Mouse (Mus musculus) granulocyte monocyte progenitor cell, adult 5-6 weeks (primary cell): ENCODE measurements around the gene Abhd12b. TPM values are rescaled to one million over a fixed set of nuclear protein-coding genes. Genes with fewer than 3 reads are reported as not detected.
"Not testable (repeated sequence)": the region's sequence is repeated elsewhere in the genome, so short reads cannot be mapped to it uniquely, and the experiment has no call there.

Source experiments
- ATAC-seq: replicated peaks from 2 replicates; pipeline ENCODE4 v1.8.0; 2016; ENCODE audit warnings: mild to moderate bottlenecking, moderate TSS enrichment, inconsistent platforms; ENCODE audit not compliant: poor library complexity, severe bottlenecking
- total RNA-seq, 2 experiments: library from RNA; stranded (forward) in 1 of 2; stranded (reverse) in 1 of 2; fragments of 200-712, 200-1000 nt in 1 of 2; fragments of >200 nt in 1 of 2; fragmentation: Nextera tagmentation in 1 of 2; gene quantifications; 2 replicates each; pipeline ENCODE4 v1.2.3; 2014 to 2017

Gene Abhd12b
- total RNA-seq, 2 experiments from 2014 or later, result not detected

GRCm38 (mm10) chr12:70137095-70137494 lies 16.8 kb upstream of the Abhd12b start:
- ATAC-seq, result no peak

- no peak for ATAC-seq
Observed at GRCm38 (mm10) chr12:70137626-70138025, 16.3 kb upstream of the Abhd12b start.

DNA sequence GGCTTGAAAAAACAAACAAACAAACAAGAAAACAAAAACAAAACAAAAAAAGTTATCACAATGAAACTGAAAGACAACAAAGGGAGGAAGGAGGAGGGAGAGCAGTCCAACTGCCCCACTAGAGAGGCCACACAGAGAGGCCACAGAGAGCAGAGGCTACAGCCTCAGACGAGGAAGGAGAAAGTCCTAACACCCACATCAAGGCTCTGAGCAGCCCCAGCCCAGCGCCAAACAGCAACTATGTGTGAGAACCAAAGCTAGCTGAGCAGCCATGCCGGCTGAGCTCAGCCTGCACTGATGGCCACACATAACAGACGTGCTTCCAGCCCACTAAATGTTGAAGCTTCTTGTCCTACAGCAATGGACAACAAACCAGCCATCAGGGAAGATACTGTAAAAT lies 14.1 kb upstream of the Abhd12b start:
- ATAC-seq, result no peak

DNA sequence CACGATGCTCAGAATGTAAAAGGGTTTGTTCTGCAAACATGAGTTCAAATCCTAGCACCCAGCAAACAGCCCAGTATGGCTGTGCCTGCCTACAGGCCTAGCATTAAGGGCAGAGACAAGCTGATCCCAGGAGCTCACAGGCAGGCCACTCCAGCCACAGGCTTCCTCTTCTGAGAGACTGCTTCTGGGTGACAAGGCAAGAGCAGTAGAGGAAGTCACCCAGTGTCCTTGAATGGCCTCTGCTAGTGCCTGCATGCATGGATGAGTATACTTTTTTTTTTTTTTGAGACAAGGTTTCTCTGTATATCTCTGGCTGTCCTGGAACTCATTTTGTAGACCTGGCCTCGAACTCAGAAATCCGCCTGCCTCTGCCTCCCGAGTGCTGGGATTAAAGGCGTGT lies 13.4 kb upstream of the Abhd12b start:
- ATAC-seq, result peak; percentile 88

DNA sequence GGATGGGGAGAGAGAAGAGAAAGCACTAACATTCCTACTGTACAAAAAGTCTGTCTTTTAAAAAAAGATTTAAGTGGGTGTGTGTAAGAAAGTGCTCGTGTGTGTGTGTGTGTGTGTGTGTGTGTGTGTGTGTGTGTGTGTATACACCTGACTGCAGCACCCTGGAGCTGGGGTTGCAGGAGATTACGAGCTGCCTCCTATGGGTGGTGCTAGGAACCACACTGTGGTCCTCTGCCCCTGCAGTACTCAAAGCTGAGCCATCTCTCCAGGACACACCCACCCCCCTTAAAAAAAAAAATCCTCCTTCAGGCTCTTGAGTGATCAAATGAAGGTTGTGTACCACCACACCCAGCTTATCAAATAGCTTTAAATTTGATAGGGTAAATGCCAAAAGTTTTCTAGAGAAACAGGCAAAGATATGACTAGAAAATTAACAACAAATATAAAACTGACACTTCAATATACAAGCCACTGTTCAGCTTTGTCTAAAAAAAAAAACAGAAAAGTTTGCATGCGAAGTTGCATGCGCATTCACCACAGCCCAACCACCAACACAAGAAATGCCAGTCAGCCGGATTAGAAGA lies 12.9 kb upstream of the Abhd12b start:
- ATAC-seq, result no peak

- not testable (repeated sequence) for ATAC-seq
Observed at GRCm38 (mm10) chr12:70144106-70144587, 9.8 kb upstream of the Abhd12b start.

GRCm38 (mm10) chr12:70144637-70145448 lies 9.1 kb upstream of the Abhd12b start:
- peak; percentile 45 for ATAC-seq

DNA sequence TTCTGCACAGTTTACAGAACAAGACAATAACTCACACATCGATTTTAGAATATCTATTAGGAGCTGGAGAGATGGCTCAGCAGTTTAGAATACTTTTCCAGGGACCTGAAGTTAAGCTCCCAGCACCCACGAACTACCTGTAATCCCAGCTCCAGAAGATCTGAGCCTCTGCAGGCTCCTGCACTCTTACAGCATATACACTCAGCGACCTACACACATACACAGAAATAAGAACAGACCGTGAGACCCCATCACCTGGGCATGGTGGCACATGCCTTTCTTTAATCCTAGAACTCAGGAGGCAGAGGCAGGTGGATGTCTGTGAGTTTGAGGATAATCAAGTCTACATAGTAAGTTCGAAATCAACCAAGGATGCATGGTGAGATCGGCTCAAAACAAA lies 8.4 kb upstream of the Abhd12b start:
- ATAC-seq, result no peak

DNA sequence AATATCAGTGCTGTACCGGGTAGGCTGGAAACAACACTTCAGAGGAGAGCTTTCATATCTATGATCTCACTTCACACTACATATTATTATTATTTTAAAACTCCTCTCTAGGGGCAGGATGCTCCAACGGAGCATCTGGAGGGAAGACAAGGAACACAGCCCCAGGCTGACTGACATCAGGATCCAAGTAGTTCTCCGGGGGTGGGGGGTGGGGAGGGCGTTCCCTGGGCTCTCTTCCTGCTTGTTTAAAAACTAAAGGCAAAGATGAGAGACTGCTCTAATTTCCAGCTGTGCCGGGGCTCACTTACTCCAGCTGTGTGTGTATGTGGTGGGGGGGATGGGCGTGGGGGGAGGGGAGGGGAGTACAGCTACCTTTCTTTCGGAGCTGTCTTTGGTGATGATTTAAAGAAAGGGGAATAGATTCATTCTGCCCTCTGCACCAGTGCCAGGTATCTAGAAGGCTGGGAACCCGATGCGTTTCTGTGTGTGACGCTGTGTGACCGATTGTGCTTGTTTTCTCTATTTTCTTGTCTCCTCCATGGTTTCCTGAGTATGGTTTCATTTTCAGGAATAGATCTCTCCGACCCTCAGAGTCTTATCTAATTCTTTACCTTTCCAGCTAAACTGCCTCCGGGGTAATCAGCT lies 5.8 kb upstream of the Abhd12b start:
- no peak for ATAC-seq

DNA sequence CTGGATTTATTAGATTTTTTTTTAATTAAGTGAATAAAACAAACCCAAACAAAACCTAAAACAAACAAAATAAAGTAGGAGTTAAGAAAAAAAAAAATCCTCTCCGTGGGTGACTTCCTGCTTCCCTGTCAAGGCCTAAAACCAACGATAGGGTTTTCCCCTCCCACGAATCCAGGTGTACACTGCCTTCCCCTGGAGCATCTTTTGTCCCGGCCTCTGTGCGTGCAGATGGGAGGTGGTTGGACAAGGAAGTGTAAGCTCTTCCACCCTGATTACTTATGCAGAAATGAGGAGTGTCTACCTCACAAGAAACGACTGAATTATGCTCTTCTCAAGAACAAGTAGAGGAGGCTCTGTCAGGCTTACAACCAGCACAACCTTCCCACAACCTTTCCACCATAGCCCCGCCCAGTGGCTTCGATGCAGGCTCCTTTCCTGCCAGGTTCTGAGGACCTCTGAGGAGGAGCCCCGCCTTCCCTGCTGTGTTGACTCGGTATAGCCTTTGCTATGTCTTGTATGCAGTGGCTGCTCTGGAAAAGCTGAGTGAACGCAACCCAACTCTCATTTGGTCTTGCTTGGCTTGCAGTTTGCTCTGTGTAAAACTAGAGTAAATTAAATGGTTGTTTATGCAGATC lies 5.2 kb upstream of the Abhd12b start:
- ATAC-seq, result peak; percentile 26; the same call in 1 of the 2 replicates

- ATAC-seq, result 0 out of 2 replicates have a peak, but pooled peaks have one; percentile 12
Observed at GRCm38 (mm10) chr12:70156222-70156621, 2.3 kb downstream of the Abhd12b start.

DNA sequence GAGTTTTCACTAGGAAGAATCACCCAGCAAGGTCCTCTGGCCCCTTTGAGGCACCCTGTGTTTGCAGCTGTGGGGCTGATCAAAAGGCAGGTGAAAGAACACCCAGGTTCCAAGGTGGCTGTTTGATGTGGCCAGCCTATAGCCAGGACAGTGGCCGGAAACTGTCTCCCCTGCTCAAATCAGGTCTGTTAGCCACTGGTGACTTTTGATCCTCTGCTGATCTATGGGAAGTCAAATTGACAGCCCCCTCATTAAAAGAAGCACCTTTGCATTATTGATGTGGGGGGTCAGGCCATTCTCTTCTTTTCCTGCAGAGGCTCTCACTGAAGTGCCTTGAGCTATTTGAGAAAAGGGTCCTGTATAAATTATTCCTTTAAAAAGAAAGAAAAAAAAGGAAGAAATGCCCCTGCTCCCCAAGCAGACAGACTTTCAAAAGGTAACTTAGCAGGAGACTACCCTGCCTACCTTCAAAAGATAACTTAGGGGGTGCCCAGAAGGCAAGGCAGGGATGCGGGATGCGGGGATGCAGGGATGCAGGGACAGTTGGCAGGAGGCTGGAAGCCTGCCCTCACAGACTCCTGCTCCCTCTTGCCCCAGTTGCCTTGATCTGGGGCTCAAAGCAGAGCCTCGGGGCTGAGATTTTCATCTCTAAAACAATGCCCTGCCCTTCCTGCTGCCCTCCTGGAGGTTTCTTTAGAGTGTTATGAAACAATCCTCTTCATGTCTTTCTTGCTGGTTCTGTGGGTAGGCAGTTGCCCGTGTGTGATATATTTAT lies 3.5 kb downstream of the Abhd12b start:
- no peak for ATAC-seq

DNA sequence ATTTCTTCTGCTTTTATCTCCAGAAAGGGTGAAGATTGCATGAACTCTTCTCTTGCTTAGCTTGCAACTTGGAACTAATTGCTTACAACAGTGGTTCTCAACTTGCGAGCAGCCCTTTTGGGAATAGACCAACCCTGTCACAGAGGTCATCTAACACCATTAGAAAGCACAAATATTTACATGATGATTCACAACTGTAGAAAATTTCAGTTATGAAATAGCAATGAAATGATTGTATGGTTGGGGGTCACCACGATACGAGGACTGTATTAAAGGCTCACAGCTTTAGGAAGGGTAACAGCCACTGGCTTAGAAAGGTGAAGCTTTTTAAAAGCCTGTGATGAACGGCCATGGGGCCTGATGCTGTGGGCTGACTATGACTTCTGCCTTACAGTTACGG lies 7.1 kb downstream of the Abhd12b start:
- ATAC-seq, result no peak

DNA sequence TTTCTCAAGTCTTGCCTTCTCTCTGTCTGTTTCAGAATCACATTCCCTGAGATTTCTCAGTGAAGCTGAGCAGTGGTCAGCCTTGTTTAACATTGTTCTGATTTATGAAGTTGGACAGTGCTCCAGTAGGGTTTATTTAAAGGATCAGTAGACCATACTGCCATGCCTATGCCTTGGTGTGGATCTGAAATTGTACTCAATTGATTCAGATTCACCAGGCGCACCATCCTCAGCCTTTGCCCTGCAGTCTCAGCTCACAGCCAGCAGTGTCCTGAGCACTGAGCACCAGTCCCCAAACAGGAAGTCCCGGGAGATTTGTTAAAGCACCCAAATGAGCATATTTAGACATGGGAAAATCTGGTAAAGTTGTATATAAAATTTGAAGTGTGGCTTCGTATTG lies 10.8 kb downstream of the Abhd12b start:
- ATAC-seq, result no peak

DNA sequence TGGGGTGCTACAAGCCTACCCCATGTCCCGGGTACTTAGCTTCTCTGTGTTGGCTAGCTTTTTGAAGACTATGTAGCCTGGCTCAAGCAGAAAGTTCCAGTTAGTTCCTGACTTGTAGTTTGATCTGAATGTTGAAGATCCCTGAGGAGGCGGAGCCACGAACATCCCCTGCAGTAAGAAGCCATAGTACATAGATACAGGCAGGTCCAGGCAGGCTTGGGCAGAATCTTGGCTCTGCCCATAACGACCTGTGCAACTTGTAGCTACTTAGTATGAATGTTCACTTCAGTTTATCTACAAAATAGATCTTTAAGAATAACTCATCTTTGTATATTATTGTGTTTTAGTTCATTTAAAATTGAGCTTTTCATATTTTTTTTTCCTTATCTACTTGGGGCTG lies 14.0 kb downstream of the Abhd12b start:
- ATAC-seq, result no peak

DNA sequence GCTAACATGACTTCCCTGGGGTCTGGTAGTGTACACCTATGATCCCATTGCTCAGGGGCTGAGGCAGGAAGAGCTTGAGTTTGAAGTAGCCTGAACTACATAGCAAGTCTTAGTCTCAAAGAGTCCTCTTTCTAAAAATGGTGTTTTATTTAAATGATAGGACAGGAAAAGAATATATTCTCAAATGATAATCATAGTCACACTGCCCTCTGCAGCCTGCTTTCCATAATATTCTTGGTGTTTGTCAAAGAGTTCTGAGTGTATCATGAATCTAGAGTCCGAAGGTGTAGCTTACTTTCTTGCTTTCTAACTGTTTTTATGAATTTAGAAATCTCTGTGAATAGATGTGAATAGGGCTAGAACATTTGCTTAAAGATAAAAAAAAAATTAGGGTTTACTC lies 16.0 kb downstream of the Abhd12b start:
- ATAC-seq, result no peak

DNA sequence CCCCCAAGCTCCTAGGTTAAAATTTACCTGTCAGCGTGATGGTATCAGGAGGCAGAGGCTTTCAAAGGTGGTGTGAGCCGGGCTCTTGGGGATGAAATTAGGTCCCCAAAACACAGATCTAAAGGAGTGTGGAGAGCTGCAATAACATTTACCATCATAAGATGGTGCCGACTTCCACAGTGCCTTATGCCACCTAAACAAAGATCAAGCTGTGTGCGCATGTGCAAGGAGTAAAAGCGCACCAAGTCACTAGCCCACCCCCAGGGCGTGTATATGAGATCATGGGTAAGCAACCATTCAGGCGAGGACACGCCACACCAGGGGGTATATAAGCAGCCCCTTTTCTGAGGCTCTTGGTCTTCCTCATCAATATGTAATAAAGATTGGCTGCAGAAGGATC lies 29.6 kb downstream of the Abhd12b start:
- ATAC-seq, result not testable (repeated sequence)

- no peak for ATAC-seq
Observed at GRCm38 (mm10) chr12:70184173-70184783, 30.3 kb downstream of the Abhd12b start.

DNA sequence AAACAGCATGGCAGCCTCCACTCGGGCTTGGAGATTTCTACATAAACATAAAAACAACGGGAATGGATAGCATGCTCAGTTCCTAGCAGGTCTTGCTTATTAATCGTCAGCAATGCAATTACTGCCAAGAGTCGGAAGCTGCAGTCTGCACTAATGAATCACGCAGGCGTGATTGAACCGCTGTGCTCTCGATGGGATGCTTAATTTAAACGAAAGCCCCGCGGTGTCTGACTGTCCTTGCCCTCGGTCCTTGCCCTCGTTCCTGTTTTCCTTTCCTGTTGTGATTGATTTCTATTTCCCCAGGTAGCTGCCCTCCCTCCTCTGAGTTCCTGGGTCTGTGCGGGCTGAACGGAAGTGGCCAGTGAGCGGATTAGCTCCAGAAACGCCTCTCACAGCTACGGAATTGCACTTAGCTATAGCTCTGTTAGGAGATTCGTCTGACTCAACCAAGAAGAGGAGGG lies 38.4 kb downstream of the Abhd12b start:
- no peak for ATAC-seq

DNA sequence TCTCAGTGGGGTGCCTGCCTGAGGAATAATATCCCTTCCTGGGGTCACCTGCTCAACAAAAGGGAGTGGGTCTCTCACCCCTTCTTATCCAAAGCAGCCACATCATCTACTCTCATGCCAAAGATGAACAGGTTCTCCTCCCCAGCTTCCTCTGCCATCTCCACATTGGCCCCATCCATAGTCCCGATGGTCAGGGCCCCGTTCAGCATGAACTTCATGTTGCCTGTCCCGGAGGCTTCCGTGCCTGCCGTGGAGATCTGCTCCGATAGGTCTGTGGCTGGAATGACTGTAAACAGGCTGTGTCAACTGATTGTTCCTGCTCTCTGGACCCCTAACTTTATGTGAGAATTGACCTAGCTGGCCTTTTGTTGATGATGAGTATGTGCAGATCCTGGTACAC lies 41.5 kb downstream of the Abhd12b start:
- ATAC-seq, result no peak
